Mouse (Mus musculus) E14TG2a.4 (cell line): ENCODE data around the gene Nav1.

Experiments
- H3K27me3 ChIP-seq: 2 replicates; pipeline ENCODE4 v1.6.1; 2014; ENCODE audit warnings: low read length, control low read depth; ENCODE audit not compliant: insufficient read depth
- H3K36me3 ChIP-seq: 2 replicates; pipeline ENCODE4 v1.6.1; 2014; ENCODE audit warnings: low read length, control low read depth; ENCODE audit not compliant: insufficient read depth
- H3K4me1 ChIP-seq: replicated peaks from 2 replicates; pipeline ENCODE4 v1.6.1; 2014; ENCODE audit warnings: low read depth, low read length, control low read depth
- H3K4me3 ChIP-seq: replicated peaks from 2 replicates; pipeline ENCODE4 v1.5.1; 2014; ENCODE audit warnings: mild to moderate bottlenecking, low read length
- H3K9me3 ChIP-seq: 2 replicates; pipeline ENCODE4 v1.6.1; 2014; ENCODE audit warnings: low read length, control low read depth
- CTCF ChIP-seq: conservative IDR thresholded peaks from 2 replicates; pipeline ENCODE4 v1.5.1; 2014; ENCODE audit warnings: low read length
- NANOG ChIP-seq: IDR thresholded peaks from 2 replicates; pipeline ENCODE4 v1.6.1; 2014; ENCODE audit warnings: borderline replicate concordance, low read length, mixed read lengths
- POU5F1 ChIP-seq: IDR thresholded peaks from 2 replicates; pipeline ENCODE4 v1.6.1; 2014; ENCODE audit warnings: low read length, borderline replicate concordance

Gene Nav1

DNA sequence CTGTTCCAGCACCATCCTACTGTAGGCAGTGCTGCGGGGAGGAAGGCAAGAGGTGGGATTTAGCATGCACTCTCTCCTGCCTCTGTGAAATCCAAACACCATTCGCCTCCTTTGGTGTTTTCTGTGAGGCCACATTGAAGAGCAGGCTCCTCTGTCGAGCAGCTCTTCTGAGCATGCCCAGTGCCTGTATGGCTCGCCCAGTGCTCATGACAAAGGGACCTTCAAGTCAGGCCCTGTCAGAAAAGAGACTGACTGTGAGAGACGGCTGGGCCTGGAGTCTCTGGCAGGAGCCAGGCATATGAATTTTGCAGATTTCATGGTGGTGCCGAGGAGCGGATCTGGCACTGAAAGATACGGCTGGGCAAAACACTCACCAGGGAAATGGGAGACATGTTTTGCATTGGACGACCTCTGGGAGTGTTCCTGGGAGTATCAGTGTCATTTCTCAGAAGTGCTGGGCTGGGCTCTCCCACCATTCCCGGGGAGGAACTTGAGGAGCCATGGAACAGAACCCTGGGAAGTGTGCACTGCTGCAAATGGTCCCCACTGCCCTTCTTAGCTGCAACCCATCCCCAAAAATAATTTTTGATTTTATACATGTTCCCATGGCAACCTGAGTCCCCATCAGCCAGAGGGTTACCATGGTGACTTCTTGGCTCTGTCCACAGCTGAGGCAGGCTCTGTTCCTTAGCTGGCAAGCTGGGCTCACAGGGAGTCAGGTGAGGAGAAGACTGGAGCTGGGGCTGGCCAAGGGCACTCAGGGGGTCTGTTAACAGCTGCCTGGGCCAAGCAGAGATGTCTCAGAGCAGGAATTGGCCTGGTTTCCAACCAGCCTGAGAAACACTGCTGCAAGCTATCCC lies 42.2 kb downstream of the Nav1 start:
- Histone ChIP-seq H3K36me3 (no peaks in the 10 kb centered on the region), H3K9me3 (no peaks in the 10 kb centered on the region), H3K27me3 (no peaks in the 10 kb centered on the region), H3K4me3 (peak overlapping the region; percentile 45), H3K4me1 (peaks cover 53% of the 10 kb centered on the region)
- TF ChIP-seq POU5F1 (no peak), CTCF (no peak), NANOG (no peak)

DNA sequence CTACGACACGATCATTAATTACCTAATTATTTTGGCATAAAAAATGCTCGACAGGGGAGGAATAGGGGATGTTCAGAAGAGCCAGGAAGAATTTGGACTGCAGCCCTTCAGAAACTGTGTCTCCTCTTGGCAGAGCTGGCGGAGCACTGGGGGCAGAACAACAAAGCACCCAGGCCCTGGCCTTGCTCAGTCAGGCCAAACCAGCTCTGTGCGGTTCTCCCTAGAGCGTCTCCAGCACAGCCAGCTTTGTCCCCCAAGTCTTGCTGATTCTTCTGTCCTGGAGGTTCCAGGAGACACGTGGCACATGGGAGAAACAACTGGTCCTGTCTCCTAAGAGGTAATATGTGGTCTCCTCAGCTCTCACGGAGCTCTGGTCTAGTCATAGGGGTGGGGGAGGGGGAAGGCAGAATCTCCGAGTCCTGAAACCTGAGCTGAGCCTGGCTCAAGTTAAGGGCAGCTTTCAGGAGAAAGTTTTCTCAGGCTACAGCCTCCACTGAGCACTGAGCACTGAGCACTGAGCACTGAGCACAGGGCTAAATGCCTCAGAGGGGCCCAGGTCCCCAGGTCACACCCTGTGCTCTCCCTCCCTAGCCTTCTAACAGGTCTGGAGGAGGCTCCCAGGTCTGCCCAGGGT lies 43.2 kb downstream of the Nav1 start:
- 0 out of 2 replicates have a peak, but pooled peaks cover 4% of the 10 kb centered on the region for H3K27me3 ChIP-seq
- TF ChIP-seq CTCF, result no peak
- TF ChIP-seq NANOG, result no peak
- TF ChIP-seq POU5F1, result no peak
- no peaks in the 10 kb centered on the region for H3K9me3 ChIP-seq
- H3K4me1 ChIP-seq, result peaks cover 53% of the 10 kb centered on the region
- peak overlapping the region; percentile 45; the same call in 1 of the 2 replicates for H3K4me3 ChIP-seq
- no peaks in the 10 kb centered on the region for H3K36me3 ChIP-seq

DNA sequence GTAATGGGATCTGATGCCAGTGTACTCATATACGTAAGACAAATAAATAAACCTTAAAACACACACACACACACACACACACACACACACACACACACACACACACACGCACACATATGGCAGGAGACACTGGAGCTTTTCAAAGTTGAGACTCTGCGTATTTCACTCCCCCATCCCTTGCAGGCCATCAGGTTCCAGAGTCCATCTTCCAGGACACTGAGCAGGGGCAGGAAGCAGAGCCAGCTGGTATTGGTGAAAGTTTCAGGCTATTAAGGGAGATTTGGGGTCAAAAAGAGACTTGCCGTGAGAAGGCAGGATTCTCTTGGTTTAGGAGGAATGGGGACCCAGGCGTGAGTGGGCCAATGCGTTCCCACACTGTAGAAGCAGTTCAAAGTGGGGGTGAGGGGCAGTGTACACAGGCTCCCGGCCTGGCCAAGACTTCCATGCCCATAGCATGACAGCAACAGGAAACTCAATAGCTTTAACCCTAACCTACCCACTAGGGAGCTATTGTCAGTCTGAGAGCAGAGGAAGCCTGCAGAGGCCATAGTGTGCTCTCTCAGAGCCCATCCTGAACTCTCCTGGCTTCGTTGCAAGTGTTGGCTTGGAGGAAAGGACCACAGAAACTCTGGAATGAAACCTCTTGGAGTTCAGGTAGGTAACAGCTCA lies 44.0 kb downstream of the Nav1 start:
- H3K36me3 ChIP-seq, result no peaks in the 10 kb centered on the region
- H3K4me3 ChIP-seq, result no peak overlapping the region
- H3K4me1 ChIP-seq, result peaks cover 54% of the 10 kb centered on the region
- no peaks in the 10 kb centered on the region for H3K9me3 ChIP-seq
- TF ChIP-seq NANOG (no peak), POU5F1 (no peak), CTCF (no peak)
- H3K27me3 ChIP-seq, result peaks cover 4% of the 10 kb centered on the region; the same call in 1 of the 2 replicates

DNA sequence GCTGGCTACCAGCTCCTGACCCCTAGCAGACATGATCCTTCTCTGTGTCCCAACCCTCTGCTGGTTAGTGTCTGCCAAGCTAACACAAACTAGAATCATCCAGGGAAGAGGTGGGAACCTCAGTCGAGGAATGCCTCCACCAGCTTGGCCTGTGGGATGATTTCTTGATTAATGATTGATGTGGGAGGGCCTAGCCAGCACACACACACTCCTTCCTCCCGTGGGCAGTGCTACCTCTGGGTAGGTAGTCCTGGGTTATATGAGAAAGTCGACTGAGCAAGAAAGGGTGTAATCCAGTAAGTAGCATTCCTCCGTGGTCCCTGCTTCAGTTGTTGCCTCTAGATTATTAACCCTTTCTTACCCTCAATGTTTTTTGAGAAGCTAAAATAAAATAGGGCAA lies 45.0 kb downstream of the Nav1 start:
- Histone ChIP-seq H3K9me3 (no peaks in the 10 kb centered on the region), H3K27me3 (peaks cover 4% of the 10 kb centered on the region; the same call in 1 of the 2 replicates), H3K4me3 (no peak overlapping the region), H3K4me1 (peaks cover 57% of the 10 kb centered on the region), H3K36me3 (no peaks in the 10 kb centered on the region)
- no peak for TF ChIP-seq CTCF
- TF ChIP-seq POU5F1, result no peak
- TF ChIP-seq NANOG, result no peak

DNA sequence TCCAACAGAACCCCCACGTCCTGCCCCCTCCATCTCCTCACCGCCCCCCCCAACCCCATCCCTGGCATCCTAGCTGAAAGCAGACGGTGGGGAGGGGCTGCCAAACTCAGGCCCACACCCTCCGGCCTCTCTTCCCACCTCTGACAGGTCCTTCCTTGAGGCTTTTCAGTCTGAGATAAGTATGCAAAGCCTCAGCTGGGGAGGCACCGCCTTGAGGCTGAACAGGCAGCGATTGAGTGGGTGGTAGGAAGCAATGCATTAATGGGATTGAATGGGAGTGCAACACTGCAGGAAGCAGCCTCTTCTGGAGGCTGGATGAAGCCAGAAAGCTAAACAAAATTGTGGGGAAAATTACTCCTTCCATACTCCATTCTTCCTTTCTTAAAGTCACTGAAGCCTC lies 45.8 kb downstream of the Nav1 start:
- peaks cover 57% of the 10 kb centered on the region for H3K4me1 ChIP-seq
- no peak overlapping the region for H3K4me3 ChIP-seq
- H3K36me3 ChIP-seq, result no peaks in the 10 kb centered on the region
- H3K27me3 ChIP-seq, result peaks cover 10% of the 10 kb centered on the region
- H3K9me3 ChIP-seq, result no peaks in the 10 kb centered on the region
- TF ChIP-seq NANOG (no peak), POU5F1 (no peak), CTCF (no peak)

DNA sequence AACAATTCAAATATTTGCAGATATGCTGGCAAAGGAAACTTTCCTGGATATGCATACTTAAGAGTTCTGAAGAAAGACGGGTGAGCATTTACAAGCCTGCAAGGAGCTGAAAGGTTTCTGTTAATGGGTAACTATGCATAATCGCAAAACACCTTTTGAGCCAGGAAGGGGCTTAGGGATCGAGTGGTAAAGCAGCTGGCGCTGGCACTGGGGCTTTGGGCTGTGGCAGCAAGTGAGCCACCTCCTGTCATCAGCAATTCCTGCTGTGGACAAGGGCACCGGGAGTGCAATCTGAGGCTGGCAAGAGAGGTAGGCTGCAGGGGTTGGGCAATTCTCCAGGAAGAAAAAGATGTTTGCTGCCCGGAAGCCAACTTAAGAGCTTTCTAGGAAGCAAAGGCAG lies 49.1 kb downstream of the Nav1 start:
- TF ChIP-seq NANOG (no peak), CTCF (no peak), POU5F1 (no peak)

DNA sequence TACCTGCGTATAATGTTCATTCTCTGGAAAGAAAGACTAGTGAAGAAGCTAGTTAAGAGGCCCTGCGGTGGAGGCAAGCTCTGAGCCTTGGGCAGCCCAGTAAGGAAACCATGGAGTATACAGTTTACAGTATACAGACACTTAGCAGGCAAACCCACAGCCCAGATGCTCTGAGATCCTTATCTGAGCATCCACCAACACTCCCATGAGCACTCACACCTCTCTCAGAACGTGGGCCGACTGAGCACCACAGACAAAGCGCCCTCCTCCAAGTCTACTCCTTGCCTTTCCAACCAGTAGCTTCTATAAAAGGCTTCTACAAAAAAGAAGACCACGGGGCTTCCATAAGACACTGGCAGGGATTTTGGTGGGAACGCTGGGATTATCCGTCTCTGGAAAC lies 51.2 kb downstream of the Nav1 start:
- Histone ChIP-seq H3K4me3 (no peak overlapping the region), H3K4me1 (peaks cover 49% of the 10 kb centered on the region), H3K36me3 (no peaks in the 10 kb centered on the region), H3K9me3 (no peaks in the 10 kb centered on the region), H3K27me3 (peaks cover 17% of the 10 kb centered on the region)
- TF ChIP-seq CTCF (no peak), POU5F1 (no peak), NANOG (no peak)

More for the DNA sequence above, 49.1 kb downstream of the Nav1 start:
- peaks cover 17% of the 10 kb centered on the region for H3K27me3 ChIP-seq
- no peak overlapping the region for H3K4me3 ChIP-seq
- no peaks in the 10 kb centered on the region for H3K36me3 ChIP-seq
- H3K4me1 ChIP-seq, result peaks cover 51% of the 10 kb centered on the region
- H3K9me3 ChIP-seq, result no peaks in the 10 kb centered on the region

DNA sequence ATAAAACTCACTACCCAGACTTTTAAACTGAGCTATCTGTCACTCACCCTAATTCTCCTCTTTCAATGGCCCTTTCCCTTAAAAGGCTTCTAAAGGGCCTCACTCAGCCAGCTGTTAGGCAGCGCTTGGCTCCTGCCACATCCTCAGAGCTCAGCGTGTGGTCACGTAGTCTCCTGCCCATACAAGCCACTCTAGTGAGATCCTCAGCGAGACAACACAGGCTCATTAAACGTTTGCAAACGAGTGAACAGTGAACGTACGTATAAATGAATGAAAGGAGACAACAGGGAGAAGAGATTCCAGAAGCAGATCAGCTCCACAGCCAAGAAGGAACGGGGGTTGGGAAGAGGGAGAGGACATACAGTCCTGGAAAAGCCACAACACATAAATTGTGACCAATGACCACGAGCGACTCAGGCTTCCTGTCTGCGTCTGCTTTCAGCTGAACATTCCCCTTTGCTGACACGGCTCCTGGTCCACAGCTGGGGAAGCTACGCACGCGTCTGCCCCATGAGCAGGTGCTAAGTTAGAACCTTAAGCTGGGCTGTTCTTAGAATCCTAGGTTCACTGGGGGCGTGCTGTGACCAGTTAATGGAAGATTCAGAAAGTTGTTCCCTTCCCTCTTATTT lies 52.3 kb downstream of the Nav1 start:
- no peak for TF ChIP-seq POU5F1
- TF ChIP-seq CTCF, result no peak
- no peak for TF ChIP-seq NANOG
- peaks cover 44% of the 10 kb centered on the region for H3K4me1 ChIP-seq
- 0 out of 2 replicates have a peak overlapping the region, but pooled peaks have one; percentile 26 for H3K4me3 ChIP-seq
- H3K36me3 ChIP-seq, result no peaks in the 10 kb centered on the region
- peaks cover 17% of the 10 kb centered on the region for H3K27me3 ChIP-seq
- H3K9me3 ChIP-seq, result no peaks in the 10 kb centered on the region
